Mouse (Mus musculus): ENCODE data around the gene Lin37. TPM values are rescaled to one million over a fixed set of nuclear protein-coding genes. Genes with fewer than 3 reads are reported as not detected.

The Lin37 gene
- polyA plus RNA-seq, 1 experiment: not detected

DNA sequence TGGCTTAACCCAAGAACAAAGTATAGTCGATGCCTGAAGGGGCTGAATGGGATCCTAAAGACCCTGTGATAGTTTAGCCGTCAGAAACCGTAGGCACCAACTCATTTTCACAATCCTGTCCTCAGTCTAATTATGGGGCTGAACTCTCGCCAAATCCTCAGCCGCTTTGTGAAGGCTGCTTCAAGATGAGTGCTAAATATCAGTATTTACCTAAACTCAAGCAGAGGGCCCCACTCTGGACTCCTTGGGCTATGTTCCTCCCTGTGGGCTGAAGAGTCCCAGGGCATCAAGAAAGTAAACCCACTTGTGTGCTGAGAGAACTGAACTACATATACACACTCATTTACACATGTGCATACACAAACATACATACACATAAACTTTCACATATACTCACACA lies 37.2 kb upstream of the Lin37 start:
- TF ChIP-seq POLR2A (IDR thresholded peaks at IDR 0.05; ENCODE audit: insufficient read depth, low read depth, low read length) (no peak), CTCF (IDR thresholded peaks at IDR 0.05; ENCODE audit: insufficient read depth, low read depth, low read length) (no peak)
- Histone ChIP-seq H3K4me1 (ENCODE audit: control insufficient read depth, insufficient read depth, low read length) (peaks cover 5% of the 10 kb centered on the region), H3K27ac (ENCODE audit: insufficient read depth, low read depth, low read length) (no peak overlapping the region), H3K4me3 (ENCODE audit: insufficient read depth, low read depth, low read length) (no peak overlapping the region)
- WGBS: 42% methylated on average over 5 of the region's 5 CpGs

GRCm38 (mm10) chr7:30596093-30596492 lies 36.5 kb upstream of the Lin37 start:
- H3K27ac ChIP-seq (ENCODE audit: insufficient read depth, low read depth, low read length): no peak overlapping the region
- 84% methylated on average over 5 of the region's 5 CpGs for WGBS
- H3K4me1 ChIP-seq (ENCODE audit: control insufficient read depth, insufficient read depth, low read length): peaks cover 5% of the 10 kb centered on the region
- no peak overlapping the region for H3K4me3 ChIP-seq (ENCODE audit: insufficient read depth, low read depth, low read length)
- TF ChIP-seq POLR2A (IDR thresholded peaks at IDR 0.05; ENCODE audit: insufficient read depth, low read depth, low read length) (no peak), CTCF (IDR thresholded peaks at IDR 0.05; ENCODE audit: insufficient read depth, low read depth, low read length) (no peak)

GRCm38 (mm10) chr7:30594510-30595024 lies 34.9 kb upstream of the Lin37 start:
- Histone ChIP-seq H3K4me1 (ENCODE audit: control insufficient read depth, insufficient read depth, low read length) (peaks cover 4% of the 10 kb centered on the region), H3K4me3 (ENCODE audit: insufficient read depth, low read depth, low read length) (no peak overlapping the region), H3K27ac (ENCODE audit: insufficient read depth, low read depth, low read length) (no peak overlapping the region)
- WGBS: 59% methylated on average over 4 of the region's 4 CpGs
- no peak for TF ChIP-seq CTCF (IDR thresholded peaks at IDR 0.05; ENCODE audit: insufficient read depth, low read depth, low read length)
- TF ChIP-seq POLR2A (IDR thresholded peaks at IDR 0.05; ENCODE audit: insufficient read depth, low read depth, low read length): no peak

DNA sequence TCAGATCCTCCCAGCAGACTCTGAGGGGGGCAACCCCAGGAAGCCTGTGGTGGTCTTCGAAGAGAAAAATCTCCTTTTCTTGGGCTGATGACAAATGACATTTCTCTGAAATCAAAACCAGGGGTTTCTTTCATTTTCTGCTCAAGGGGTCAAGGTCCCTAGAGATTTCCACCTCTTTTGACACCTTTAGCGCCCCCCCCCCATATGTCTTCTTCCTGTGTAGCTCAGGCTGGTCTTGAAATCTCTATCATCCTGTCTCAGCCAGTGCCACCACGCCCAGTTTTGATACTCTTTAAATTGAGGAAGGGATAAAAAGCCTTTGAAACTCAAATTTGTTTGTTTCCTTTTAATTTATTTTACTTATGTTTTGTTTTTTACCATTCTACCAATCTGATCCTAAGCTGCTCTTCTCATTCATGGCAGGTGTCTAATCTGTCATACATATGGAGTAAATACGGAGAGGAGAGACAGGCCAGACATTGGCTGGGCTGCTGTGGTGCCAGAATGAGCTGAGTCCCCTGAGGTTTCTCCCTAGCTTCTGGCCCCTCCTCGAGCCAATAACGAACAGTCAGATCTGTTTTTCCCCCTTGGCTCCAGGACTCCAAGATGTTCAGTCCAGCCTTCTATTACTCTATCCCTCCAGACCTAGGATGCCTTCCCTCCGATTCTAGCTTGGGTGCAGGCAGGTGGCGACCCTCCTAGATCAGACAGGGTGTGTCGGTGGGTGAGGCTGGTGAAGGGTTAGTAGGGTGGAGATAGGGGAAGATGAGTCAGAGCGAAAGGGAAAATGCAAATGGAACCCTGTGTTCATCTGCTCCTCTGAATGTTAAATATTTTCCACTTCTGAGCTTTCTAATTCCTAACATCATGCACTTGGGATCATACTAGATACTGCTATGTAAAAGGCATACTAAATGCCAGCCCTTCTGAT lies 34.2 kb upstream of the Lin37 start:
- peaks cover 5% of the 10 kb centered on the region for H3K4me1 ChIP-seq (ENCODE audit: control insufficient read depth, insufficient read depth, low read length)
- TF ChIP-seq CTCF (IDR thresholded peaks at IDR 0.05; ENCODE audit: insufficient read depth, low read depth, low read length): no peak
- TF ChIP-seq POLR2A (IDR thresholded peaks at IDR 0.05; ENCODE audit: insufficient read depth, low read depth, low read length): no peak
- H3K4me3 ChIP-seq (ENCODE audit: insufficient read depth, low read depth, low read length): no peak overlapping the region
- H3K27ac ChIP-seq (ENCODE audit: insufficient read depth, low read depth, low read length): no peak overlapping the region
- WGBS: 74% methylated on average over 10 of the region's 10 CpGs

DNA sequence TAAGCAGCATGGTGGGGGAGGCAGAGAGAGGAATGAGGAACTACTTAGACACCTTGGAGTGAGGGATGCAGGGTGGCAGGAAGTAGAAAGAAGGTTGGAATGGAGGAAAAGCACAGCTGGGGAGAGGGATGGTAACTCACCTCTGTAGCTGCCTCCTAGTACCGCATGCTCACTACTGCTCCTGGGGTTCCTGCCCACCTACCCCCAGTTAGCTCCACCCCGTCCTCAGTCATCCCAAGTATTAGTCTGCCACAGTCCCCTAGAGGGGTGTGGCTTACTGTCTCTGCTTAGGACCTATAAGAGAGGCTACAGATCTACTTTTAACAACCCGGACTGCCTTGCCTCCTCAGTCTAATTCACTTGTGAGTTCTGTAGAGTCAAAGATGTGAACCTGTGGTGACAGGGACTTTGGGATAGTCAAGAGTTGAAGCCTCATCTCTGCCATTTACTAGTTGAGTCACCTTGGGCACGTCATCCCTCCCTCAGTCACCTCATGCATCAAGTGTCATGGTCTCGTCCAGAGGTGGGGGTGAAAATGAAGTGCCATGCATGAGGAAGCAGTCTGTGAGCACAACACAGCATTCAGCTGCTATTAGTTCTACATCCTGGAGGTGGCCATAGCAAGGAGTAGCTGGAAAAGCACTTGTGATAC lies 33.3 kb upstream of the Lin37 start:
- no peak for TF ChIP-seq CTCF (IDR thresholded peaks at IDR 0.05; ENCODE audit: insufficient read depth, low read depth, low read length)
- TF ChIP-seq POLR2A (IDR thresholded peaks at IDR 0.05; ENCODE audit: insufficient read depth, low read depth, low read length): no peak
- Histone ChIP-seq H3K4me3 (ENCODE audit: insufficient read depth, low read depth, low read length) (no peak overlapping the region), H3K27ac (ENCODE audit: insufficient read depth, low read depth, low read length) (no peak overlapping the region), H3K4me1 (ENCODE audit: control insufficient read depth, insufficient read depth, low read length) (peaks cover 5% of the 10 kb centered on the region)
- 69% methylated on average over 5 of the region's 5 CpGs for WGBS

- WGBS: 40% methylated on average over 4 of the region's 4 CpGs
- no peak overlapping the region for H3K27ac ChIP-seq (ENCODE audit: insufficient read depth, low read depth, low read length)
- H3K4me1 ChIP-seq (ENCODE audit: control insufficient read depth, insufficient read depth, low read length): peaks cover 11% of the 10 kb centered on the region
- TF ChIP-seq CTCF (IDR thresholded peaks at IDR 0.05; ENCODE audit: insufficient read depth, low read depth, low read length): no peak
- TF ChIP-seq POLR2A (IDR thresholded peaks at IDR 0.05; ENCODE audit: insufficient read depth, low read depth, low read length): no peak
- H3K4me3 ChIP-seq (ENCODE audit: insufficient read depth, low read depth, low read length): no peak overlapping the region
These were observed 31.9 kb upstream of the Lin37 start for GRCm38 (mm10) chr7:30591605-30591951.

DNA sequence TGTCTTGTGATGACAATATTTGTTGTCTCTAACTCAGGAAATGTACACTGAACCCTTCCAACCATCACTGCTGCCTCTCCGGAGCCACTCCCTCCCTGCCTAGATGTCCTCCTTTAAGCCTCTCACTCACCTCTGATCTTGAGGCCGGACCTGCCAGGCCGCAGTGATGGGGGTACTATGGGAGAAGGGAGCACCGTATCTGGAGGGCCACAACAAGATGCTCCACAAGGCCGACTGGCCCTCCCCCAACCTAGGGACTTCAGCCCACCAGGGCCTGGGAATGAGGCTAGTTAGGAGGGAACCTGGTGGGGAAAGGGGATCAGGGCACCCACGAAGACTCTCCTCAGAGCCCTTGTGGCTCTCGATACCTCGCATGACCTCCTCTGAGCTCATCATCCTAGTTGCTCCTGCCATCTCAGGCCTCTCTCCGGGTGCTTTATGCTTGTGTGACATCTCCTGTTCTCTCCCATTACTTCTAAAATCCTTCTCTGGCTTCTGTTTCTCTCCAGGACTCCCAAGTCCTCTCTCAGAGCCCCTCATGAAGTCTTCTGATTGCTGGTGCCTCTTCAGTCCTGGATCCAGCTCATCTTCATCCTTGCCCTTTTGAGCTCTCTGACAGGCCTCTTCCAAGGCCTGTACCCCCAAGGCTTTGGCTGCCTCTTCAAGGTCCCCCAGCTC lies 31.4 kb upstream of the Lin37 start:
- H3K4me3 ChIP-seq (ENCODE audit: insufficient read depth, low read depth, low read length): no peak overlapping the region
- H3K4me1 ChIP-seq (ENCODE audit: control insufficient read depth, insufficient read depth, low read length): peaks cover 16% of the 10 kb centered on the region
- TF ChIP-seq POLR2A (IDR thresholded peaks at IDR 0.05; ENCODE audit: insufficient read depth, low read depth, low read length) (no peak), CTCF (IDR thresholded peaks at IDR 0.05; ENCODE audit: insufficient read depth, low read depth, low read length) (no peak)
- 87% methylated on average over 9 of the region's 9 CpGs for WGBS
- H3K27ac ChIP-seq (ENCODE audit: insufficient read depth, low read depth, low read length): no peak overlapping the region

DNA sequence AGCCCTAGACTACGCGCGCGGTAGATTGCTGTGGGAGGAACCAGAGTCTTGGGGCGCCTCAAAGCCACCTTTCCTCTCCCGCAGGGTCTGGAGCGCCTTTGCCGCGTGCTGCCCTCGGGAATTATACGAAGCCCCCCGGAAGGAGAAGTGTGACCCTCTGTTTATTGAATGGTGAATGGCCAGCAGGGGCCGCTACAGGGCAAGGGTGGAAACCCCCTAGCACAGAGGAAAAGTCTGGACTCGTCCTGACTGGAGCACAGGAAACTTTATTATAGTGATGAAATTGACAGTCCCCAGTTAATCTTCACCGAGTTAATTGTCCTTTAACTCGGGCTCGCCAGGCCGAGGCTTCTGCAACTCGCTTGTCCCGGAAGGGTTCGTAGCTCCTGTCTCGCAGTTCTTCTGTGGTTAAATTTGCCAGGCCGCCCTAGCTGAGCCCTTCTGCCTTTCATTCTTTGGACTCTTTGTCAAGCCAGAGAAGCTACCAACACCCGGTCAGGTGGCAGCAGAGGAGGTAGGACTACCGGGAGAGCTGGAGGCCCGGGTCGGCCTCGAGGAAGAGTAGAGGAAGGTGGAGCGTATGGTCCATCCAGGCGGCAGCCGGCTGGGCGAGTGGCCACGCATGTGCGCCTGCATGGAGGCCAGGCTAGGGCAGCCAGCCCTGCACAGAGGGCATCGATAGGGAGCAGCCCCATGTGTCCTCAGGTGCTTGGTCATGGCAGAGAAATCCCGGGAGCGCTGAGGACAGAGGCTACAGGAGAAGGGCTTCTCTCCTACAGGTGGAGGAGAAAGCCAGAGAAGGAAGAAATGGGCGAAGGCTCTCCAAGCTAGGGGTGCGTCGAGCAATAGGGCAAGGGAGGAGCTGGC lies 30.0 kb upstream of the Lin37 start:
- Histone ChIP-seq H3K4me3 (ENCODE audit: insufficient read depth, low read depth, low read length) (peak overlapping the region; percentile 85), H3K27ac (ENCODE audit: insufficient read depth, low read depth, low read length) (peak overlapping the region; percentile 43), H3K4me1 (ENCODE audit: control insufficient read depth, insufficient read depth, low read length) (peaks cover 19% of the 10 kb centered on the region)
- TF ChIP-seq POLR2A (IDR thresholded peaks at IDR 0.05; ENCODE audit: insufficient read depth, low read depth, low read length) (no peak), CTCF (IDR thresholded peaks at IDR 0.05; ENCODE audit: insufficient read depth, low read depth, low read length) (peak; percentile 87)
- WGBS: 26% methylated on average over 40 of the region's 40 CpGs

Data from olfactory bulb, adult 2 months (tissue).